Mouse (Mus musculus) MEL (cell line): ENCODE data around the gene Anks1.

Source experiments
- CTCF ChIP-seq, 3 experiments: IDR thresholded peaks in 2 of 3; conservative IDR thresholded peaks in 1 of 3; 2 replicates each; pipeline ENCODE4 v1.5.1; 2011 to 2012; ENCODE audit warnings: low read length in 3 of 3, low read depth in 2 of 3, mild to moderate bottlenecking in 2 of 3, improper control_type of control experiment in 1 of 3, inconsistent platforms in 1 of 3, mixed read lengths in 1 of 3, moderate library complexity in 1 of 3; ENCODE audit not compliant: control insufficient read depth in 1 of 3, insufficient read depth in 1 of 3, poor library complexity in 1 of 3, severe bottlenecking in 1 of 3
- E2F4 ChIP-seq: IDR thresholded peaks from 2 replicates; pipeline ENCODE4 v1.6.1; 2011; ENCODE audit warnings: low read depth, low read length, improper control_type of control experiment, borderline replicate concordance
- EP300 ChIP-seq, 2 experiments: IDR thresholded peaks; 2 replicates each; pipeline ENCODE4 v1.6.1; 2011; ENCODE audit warnings: improper control_type of control experiment in 2 of 2, low read length in 2 of 2, low read depth in 1 of 2, mild to moderate bottlenecking in 1 of 2
- ETS1 ChIP-seq: IDR thresholded peaks from 2 replicates; pipeline ENCODE4 v1.6.1; 2012; ENCODE audit warnings: low read depth, mild to moderate bottlenecking, inconsistent platforms, low read length, improper control_type of control experiment, moderate library complexity
- HCFC1 ChIP-seq: IDR thresholded peaks from 2 replicates; pipeline ENCODE4 v1.6.1; 2012; ENCODE audit warnings: low read depth, mild to moderate bottlenecking, inconsistent platforms, low read length, improper control_type of control experiment, moderate library complexity
- KAT2A ChIP-seq: conservative IDR thresholded peaks from 2 replicates; pipeline ENCODE4 v1.6.1; 2012; ENCODE audit warnings: low read depth, low read length, improper control_type of control experiment, inconsistent platforms
- MAFK ChIP-seq: IDR thresholded peaks from 2 replicates; pipeline ENCODE4 v1.6.1; 2011; ENCODE audit warnings: low read depth, mild to moderate bottlenecking, low read length, improper control_type of control experiment, borderline replicate concordance
- MAX ChIP-seq: IDR thresholded peaks from 2 replicates; pipeline ENCODE4 v1.6.1; 2011; ENCODE audit warnings: low read length, improper control_type of control experiment
- MXI1 ChIP-seq: IDR thresholded peaks from 2 replicates; pipeline ENCODE4 v1.6.1; 2011; ENCODE audit warnings: mild to moderate bottlenecking, low read depth, low read length, improper control_type of control experiment
- MYC ChIP-seq: IDR thresholded peaks from 2 replicates; pipeline ENCODE4 v1.6.1; 2011; ENCODE audit warnings: low read depth, mild to moderate bottlenecking, low read length, improper control_type of control experiment, moderate library complexity
- POLR2A ChIP-seq, 2 experiments: IDR thresholded peaks; 2 replicates each; pipeline ENCODE4 v1.6.1; 2011 to 2012; ENCODE audit warnings: low read length in 2 of 2, mild to moderate bottlenecking in 2 of 2, control low read depth in 1 of 2, improper control_type of control experiment in 1 of 2, low read depth in 1 of 2, moderate library complexity in 1 of 2; ENCODE audit not compliant: control insufficient read depth in 1 of 2, insufficient read depth in 1 of 2, poor library complexity in 1 of 2
- POLR2AphosphoS2 ChIP-seq: IDR thresholded peaks from 2 replicates; pipeline ENCODE4 v1.6.1; 2011; ENCODE audit warnings: low read length, improper control_type of control experiment
- TAL1 ChIP-seq: IDR thresholded peaks from 2 replicates; pipeline ENCODE4 v1.6.1; 2012; ENCODE audit warnings: mild to moderate bottlenecking, inconsistent platforms, low read length, moderate library complexity, mixed read lengths

- TF ChIP-seq MAX (no peak), CTCF (IDR thresholded peaks at IDR 0.05 in 2 of 3, conservative IDR thresholded peaks at IDR 0.05 in 1 of 3; ENCODE audit: control insufficient read depth in 1 of 3, insufficient read depth in 1 of 3, low read depth in 2 of 3, low read length in 3 of 3, poor library complexity in 1 of 3, severe bottlenecking in 1 of 3) (no peak; a peak in 1 of 6 replicates), POLR2A (IDR thresholded peaks at IDR 0.05; ENCODE audit: control insufficient read depth in 1 of 2, insufficient read depth in 1 of 2, low read depth in 1 of 2, low read length in 2 of 2, poor library complexity in 1 of 2) (no peak), MYC (no peak), EP300 (IDR thresholded peaks at IDR 0.05; ENCODE audit: low read depth in 1 of 2, low read length in 2 of 2) (no peak), ETS1 (no peak), KAT2A (no peak), TAL1 (no peak), HCFC1 (no peak), MAFK (no peak), MXI1 (no peak), E2F4 (no peak), POLR2AphosphoS2 (no peak)
These were observed 168.9 kb downstream of the Anks1 start for GRCm38 (mm10) chr17:28078028-28078427.
